Mouse (Mus musculus) forebrain, embryonic 15.5 days (tissue): ENCODE measurements around the gene Il1a. TPM values are rescaled to one million over a fixed set of nuclear protein-coding genes. Genes with fewer than 3 reads are reported as not detected.
A peak's percentile ranks its signal among the peaks of the same experiment; 100 is the strongest.

ENCODE experiments used
- ATAC-seq: fragments of 200-750 bp; cut with Nextera tagmentation; replicated peaks from 2 replicates; pipeline ENCODE4 v1.8.0; 2017; ENCODE audit warnings: mild to moderate bottlenecking, moderate TSS enrichment, moderate library complexity
- H3K27ac ChIP-seq: fragments of 300-500 bp; sonication (generic); replicated peaks from 2 replicates; pipeline ENCODE4 v1.5.1; 2015; ENCODE audit warnings: mild to moderate bottlenecking, inconsistent platforms
- H3K27me3 ChIP-seq: fragments of 300-500 bp; sonication (generic); 2 replicates; pipeline ENCODE4 v1.6.1; 2015; ENCODE audit warnings: inconsistent platforms
- H3K36me3 ChIP-seq: fragments of 300-500 bp; sonication (generic); 2 replicates; pipeline ENCODE4 v1.6.1; 2015; ENCODE audit warnings: mild to moderate bottlenecking, inconsistent platforms
- H3K4me1 ChIP-seq: fragments of 300-500 bp; sonication (generic); 2 replicates; pipeline ENCODE4 v1.6.1; 2015; ENCODE audit warnings: inconsistent platforms
- H3K4me2 ChIP-seq: fragments of 300-500 bp; sonication (generic); replicated peaks from 2 replicates; pipeline ENCODE4 v1.6.1; 2015; ENCODE audit warnings: mild to moderate bottlenecking, inconsistent platforms
- H3K4me3 ChIP-seq: fragments of 300-500 bp; sonication (generic); 2 replicates; pipeline ENCODE4 v1.5.1; 2015; ENCODE audit warnings: mild to moderate bottlenecking, inconsistent platforms
- H3K9ac ChIP-seq: fragments of 300-500 bp; sonication (generic); replicated peaks from 2 replicates; pipeline ENCODE4 v1.6.1; 2015; ENCODE audit warnings: mild to moderate bottlenecking, inconsistent platforms
- H3K9me3 ChIP-seq: fragments of 300-500 bp; sonication (generic); 2 replicates; pipeline ENCODE4 v1.6.1; 2016; ENCODE audit warnings: inconsistent platforms
- WGBS: fragments of 180-500 bp; shearing (Covaris S2); methylation state at CpG from one replicate; pipeline ENCODE4 v1.1.7; 2015; ENCODE audit warnings: mixed read lengths; 5-methylcytosine and 5-hydroxymethylcytosine counted together
- polyA plus RNA-seq: library from polyadenylated mRNA; unstranded; fragments of >200 nt; fragmentation: Nextera tagmentation; extraction: Ambion mirVana; gene quantifications from 2 replicates; pipeline ENCODE4 v1.2.1, GENCODE M21; 2015

Il1a gene
- polyA plus RNA-seq, 1 experiment from 2014 or later: 0.29 TPM

- peak overlapping the region; percentile 62 for H3K9ac ChIP-seq
- no peaks in the 10 kb centered on the region for H3K9me3 ChIP-seq
- peaks cover 17% of the 10 kb centered on the region for H3K4me1 ChIP-seq
- H3K4me3 ChIP-seq: peak overlapping the region; percentile 66
- H3K4me2 ChIP-seq: peak overlapping the region; percentile 73
- ATAC-seq: peak; percentile 73
- peak overlapping the region; percentile 96 for H3K27ac ChIP-seq
- WGBS: 3% methylated on average over 10 of the region's 10 CpGs
- no peaks in the 10 kb centered on the region for H3K27me3 ChIP-seq
- no peaks in the 10 kb centered on the region for H3K36me3 ChIP-seq
Observed at GRCm38 (mm10) chr2:129297589-129297982, 12.2 kb downstream of the Il1a start.

DNA sequence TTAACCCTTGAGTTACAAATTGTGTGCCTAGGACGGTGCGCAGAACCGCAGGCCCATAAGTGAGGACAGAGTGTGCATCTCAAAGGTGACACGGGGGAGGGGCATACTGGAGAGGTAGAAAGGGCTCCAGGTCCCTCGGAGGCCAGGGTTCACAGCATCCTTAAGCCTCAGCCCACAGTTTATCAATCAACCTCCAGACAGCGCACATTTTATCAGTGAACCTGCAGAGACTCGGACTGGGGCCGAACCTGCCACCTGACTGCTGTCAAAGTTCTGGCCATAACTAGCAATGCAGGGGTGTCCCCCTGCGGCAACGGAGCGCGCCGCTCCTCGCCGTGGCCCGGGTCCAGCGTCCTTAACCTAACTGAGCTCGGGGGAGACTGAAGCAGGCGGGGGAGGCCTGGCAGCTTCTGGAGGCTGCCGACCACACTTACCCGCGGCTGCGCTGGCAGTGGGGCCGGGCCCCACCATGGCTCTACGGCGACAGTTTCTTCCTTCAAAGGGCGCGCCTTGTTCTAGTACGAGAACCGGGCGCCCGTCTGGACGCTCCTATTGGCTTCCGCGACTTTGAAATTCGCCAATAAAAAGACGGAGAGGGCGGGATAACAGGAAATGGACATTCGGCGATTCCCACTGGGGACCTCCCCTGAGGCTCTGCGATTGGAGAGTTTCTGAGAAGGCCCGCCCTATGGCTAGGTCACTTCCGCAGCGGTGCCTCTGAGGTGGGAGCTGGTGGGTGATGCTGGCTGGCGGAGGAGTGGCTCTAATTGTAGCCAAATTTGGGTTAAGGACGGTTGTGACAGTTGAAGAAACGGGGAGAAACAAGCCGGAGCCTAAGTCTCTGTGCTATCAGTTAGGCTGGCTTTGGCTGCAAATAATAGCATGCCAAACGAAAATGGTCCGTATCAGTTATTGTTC is 12.8 kb downstream of the Il1a start, which contains the start of gene Ckap2l:
Gene Ckap2l, minus strand, starts transcription at position 542 of the 918 bp plus-strand sequence.
- Histone ChIP-seq H3K4me3 (peak within 1 kb of the TSS; percentile 66), H3K4me2 (peak within 1 kb of the TSS; percentile 73), H3K9me3 (no peaks in the 10 kb centered on the region), H3K9ac (peak within 1 kb of the TSS; percentile 62), H3K27me3 (no peaks in the 10 kb centered on the region), H3K36me3 (no peaks in the 10 kb centered on the region), H3K4me1 (peaks cover 17% of the 10 kb centered on the region), H3K27ac (peak within 1 kb of the TSS; percentile 96)
- ATAC-seq: peak; percentile 100
- WGBS: under 1% methylated on average over 50 of the region's 50 CpGs

DNA sequence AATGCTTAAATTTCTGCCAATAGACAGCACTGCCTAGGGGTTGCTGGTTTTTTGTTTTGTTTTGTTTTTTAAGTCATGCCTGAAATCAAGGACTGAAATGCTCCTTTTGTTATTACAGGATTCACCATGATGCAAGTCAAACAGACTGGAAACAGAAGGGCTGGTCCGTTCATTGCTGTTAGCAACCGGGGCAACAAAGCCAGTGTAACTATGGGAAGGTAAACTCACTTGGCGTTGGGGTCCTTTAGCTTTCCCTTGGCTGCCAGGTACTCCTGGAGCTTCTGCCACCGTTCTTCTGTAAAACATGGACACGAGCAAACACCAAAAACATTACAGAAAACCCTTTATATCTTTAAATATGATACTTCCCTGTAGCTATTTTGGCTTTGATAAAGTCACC is 13.7 kb downstream of the Il1a start:
- 32% methylated on average over 5 of the region's 5 CpGs for WGBS
- ATAC-seq: no peak
- no peaks in the 10 kb centered on the region for H3K27me3 ChIP-seq
- H3K27ac ChIP-seq: no peak overlapping the region
- H3K9ac ChIP-seq: peak overlapping the region; percentile 55
- no peaks in the 10 kb centered on the region for H3K9me3 ChIP-seq
- no peaks in the 10 kb centered on the region for H3K36me3 ChIP-seq
- H3K4me3 ChIP-seq: peak overlapping the region; percentile 66
- peaks cover 17% of the 10 kb centered on the region for H3K4me1 ChIP-seq
- peak overlapping the region; percentile 58 for H3K4me2 ChIP-seq

GRCm38 (mm10) chr2:129295075-129295474 is 14.7 kb downstream of the Il1a start:
- peaks cover under 1% of the 10 kb centered on the region; the same call in 1 of the 2 replicates for H3K36me3 ChIP-seq
- H3K4me1 ChIP-seq: peaks cover 17% of the 10 kb centered on the region
- ATAC-seq: no peak
- no peak overlapping the region for H3K4me2 ChIP-seq
- no peaks in the 10 kb centered on the region for H3K9me3 ChIP-seq
- no peak overlapping the region for H3K27ac ChIP-seq
- H3K9ac ChIP-seq: no peak overlapping the region
- 93% methylated on average over 5 of the region's 5 CpGs for WGBS
- H3K4me3 ChIP-seq: no peak overlapping the region
- H3K27me3 ChIP-seq: no peaks in the 10 kb centered on the region

GRCm38 (mm10) chr2:129273823-129274222 is 35.9 kb downstream of the Il1a start:
- H3K4me3 ChIP-seq: no peak overlapping the region
- no peak overlapping the region for H3K4me2 ChIP-seq
- no peak overlapping the region for H3K9ac ChIP-seq
- H3K27ac ChIP-seq: no peak overlapping the region
- no peak for ATAC-seq
- no peaks in the 10 kb centered on the region for H3K27me3 ChIP-seq
- H3K4me1 ChIP-seq: no peaks in the 10 kb centered on the region
- WGBS: 92% methylated on average over 5 of the region's 5 CpGs
- H3K36me3 ChIP-seq: peaks cover 39% of the 10 kb centered on the region
- H3K9me3 ChIP-seq: no peaks in the 10 kb centered on the region

- Histone ChIP-seq H3K36me3 (peaks cover 38% of the 10 kb centered on the region), H3K4me2 (no peak overlapping the region), H3K27me3 (no peaks in the 10 kb centered on the region), H3K9ac (no peak overlapping the region), H3K27ac (no peak overlapping the region), H3K4me3 (no peak overlapping the region), H3K4me1 (no peaks in the 10 kb centered on the region), H3K9me3 (no peaks in the 10 kb centered on the region)
- 91% methylated on average over 9 of the region's 9 CpGs for WGBS
- no peak for ATAC-seq
Observed at GRCm38 (mm10) chr2:129270621-129271020, 39.2 kb downstream of the Il1a start.

- Histone ChIP-seq H3K27ac (no peak overlapping the region), H3K4me1 (no peaks in the 10 kb centered on the region), H3K4me3 (no peak overlapping the region), H3K9ac (no peak overlapping the region), H3K27me3 (no peaks in the 10 kb centered on the region), H3K36me3 (peaks cover 35% of the 10 kb centered on the region), H3K9me3 (no peaks in the 10 kb centered on the region), H3K4me2 (no peak overlapping the region)
- no peak for ATAC-seq
- WGBS: 94% methylated on average over 5 of the region's 5 CpGs
Observed at GRCm38 (mm10) chr2:129269986-129270385, 39.8 kb downstream of the Il1a start.

DNA sequence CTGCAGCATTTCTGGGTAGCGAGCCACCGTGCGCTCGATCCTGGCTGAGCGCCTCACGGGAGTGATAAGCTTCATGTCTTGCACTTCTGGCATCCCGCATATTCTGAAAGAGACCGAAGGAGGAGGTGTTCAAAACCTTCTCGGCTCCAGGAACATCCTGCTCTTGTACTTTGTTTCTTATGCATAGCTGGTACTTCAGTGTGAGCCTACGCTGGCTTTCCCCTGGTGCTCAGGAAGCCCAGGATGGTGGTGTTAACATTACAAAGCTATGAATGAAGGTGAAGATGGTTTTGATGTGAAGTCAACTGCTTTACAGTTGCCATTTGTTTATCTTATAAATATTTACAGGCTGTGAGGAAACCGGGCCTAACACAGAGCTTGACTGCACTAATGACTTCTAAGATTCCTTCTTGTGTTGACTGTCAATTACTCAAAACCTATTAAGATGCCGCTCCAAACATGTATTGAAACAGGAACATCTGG is 40.6 kb downstream of the Il1a start:
- Histone ChIP-seq H3K9me3 (no peaks in the 10 kb centered on the region), H3K27ac (no peak overlapping the region), H3K9ac (no peak overlapping the region), H3K27me3 (no peaks in the 10 kb centered on the region), H3K36me3 (peaks cover 30% of the 10 kb centered on the region), H3K4me3 (no peak overlapping the region), H3K4me2 (no peak overlapping the region), H3K4me1 (no peaks in the 10 kb centered on the region)
- WGBS: 94% methylated on average over 12 of the region's 12 CpGs
- ATAC-seq: no peak

- Histone ChIP-seq H3K4me1 (no peaks in the 10 kb centered on the region), H3K4me2 (no peak overlapping the region), H3K27me3 (no peaks in the 10 kb centered on the region), H3K4me3 (no peak overlapping the region), H3K9me3 (no peaks in the 10 kb centered on the region), H3K36me3 (peaks cover 18% of the 10 kb centered on the region), H3K27ac (no peak overlapping the region), H3K9ac (no peak overlapping the region)
- 89% methylated on average over 5 of the region's 5 CpGs for WGBS
- no peak for ATAC-seq
Observed at GRCm38 (mm10) chr2:129267738-129268137, 42.0 kb downstream of the Il1a start.

- H3K4me1 ChIP-seq: no peaks in the 10 kb centered on the region
Observed at GRCm38 (mm10) chr2:129265316-129265715, 44.5 kb downstream of the Il1a start.

DNA sequence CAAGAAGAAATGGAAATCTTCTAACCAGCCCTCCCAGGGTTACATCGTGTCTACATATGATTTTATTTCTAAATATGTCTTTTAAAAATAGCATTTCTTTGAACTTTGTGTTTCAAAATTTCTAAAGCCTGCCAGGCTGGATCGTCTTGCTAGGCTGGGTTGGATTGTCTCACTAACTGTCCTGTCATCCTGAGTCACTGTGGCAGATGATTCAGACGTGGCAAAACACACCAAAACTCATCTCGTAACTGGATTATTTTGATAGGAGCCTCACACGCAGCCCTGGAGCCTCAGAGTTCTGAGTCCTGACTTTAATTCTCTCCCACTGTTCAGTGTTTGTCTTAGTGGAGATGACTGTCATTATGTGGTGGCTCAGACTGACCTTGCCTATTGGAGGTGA is 46.7 kb downstream of the Il1a start:
- no peak for ATAC-seq
- H3K36me3 ChIP-seq: no peaks in the 10 kb centered on the region; the same call in 1 of the 2 replicates
- no peak overlapping the region for H3K4me3 ChIP-seq
- no peaks in the 10 kb centered on the region for H3K4me1 ChIP-seq
- H3K9me3 ChIP-seq: no peaks in the 10 kb centered on the region
- WGBS: 79% methylated on average over 5 of the region's 5 CpGs
- H3K9ac ChIP-seq: no peak overlapping the region
- no peaks in the 10 kb centered on the region for H3K27me3 ChIP-seq
- H3K27ac ChIP-seq: no peak overlapping the region
- no peak overlapping the region for H3K4me2 ChIP-seq

More at GRCm38 (mm10) chr2:129265316-129265715, 44.5 kb downstream of the Il1a start:
- 92% methylated on average over 7 of the region's 7 CpGs for WGBS
- ATAC-seq: no peak
- Histone ChIP-seq H3K27me3 (no peaks in the 10 kb centered on the region), H3K27ac (no peak overlapping the region), H3K9ac (no peak overlapping the region), H3K9me3 (no peaks in the 10 kb centered on the region), H3K4me2 (no peak overlapping the region), H3K36me3 (peaks cover 14% of the 10 kb centered on the region), H3K4me3 (no peak overlapping the region)

- Histone ChIP-seq H3K9me3 (no peaks in the 10 kb centered on the region), H3K36me3 (no peaks in the 10 kb centered on the region), H3K27me3 (no peaks in the 10 kb centered on the region), H3K9ac (no peak overlapping the region), H3K27ac (no peak overlapping the region), H3K4me1 (no peaks in the 10 kb centered on the region), H3K4me3 (no peak overlapping the region), H3K4me2 (no peak overlapping the region)
- ATAC-seq: no peak
- 55% methylated on average over 6 of the region's 6 CpGs for WGBS
Observed at GRCm38 (mm10) chr2:129261151-129261794, 48.5 kb downstream of the Il1a start.
